ENCODE assay signal across 16 mouse cellular contexts in the genomic region with DNA sequence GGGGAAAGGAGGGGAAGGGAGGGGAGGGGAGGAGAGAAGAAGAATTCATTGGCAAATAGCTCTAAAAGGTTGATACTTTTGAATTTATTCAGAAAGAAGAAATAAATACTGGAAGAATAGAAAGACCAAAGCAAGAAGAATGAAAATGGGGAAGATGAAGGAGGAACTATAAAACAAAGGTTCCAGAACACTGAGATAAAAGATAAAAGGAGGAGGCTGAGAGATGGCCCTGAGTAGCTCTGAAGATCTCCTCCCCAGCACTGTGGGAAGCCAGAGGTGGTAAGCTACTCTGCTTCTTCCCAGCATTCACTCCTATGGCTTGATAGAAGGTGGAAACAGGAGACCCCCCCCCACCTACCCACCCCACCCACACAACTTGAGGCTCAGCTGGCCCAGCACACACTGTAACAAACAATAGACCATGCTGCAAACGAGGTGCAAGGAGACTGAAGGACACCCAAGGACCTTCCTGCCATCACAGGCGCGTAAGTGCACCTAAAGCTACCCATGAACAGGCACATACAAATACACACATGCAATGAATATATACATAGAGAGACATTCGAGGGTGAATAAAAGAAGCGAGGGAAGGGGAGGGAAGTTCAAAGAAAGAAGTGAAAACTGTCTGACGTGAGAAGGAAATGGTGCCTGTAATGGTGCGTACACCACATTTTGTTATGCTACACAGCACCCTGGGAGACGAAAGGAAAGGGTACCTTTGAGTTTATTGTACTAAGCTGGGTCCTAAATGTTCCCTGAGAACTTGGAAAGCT.
"Had no signal": no experiment of that assay in that cellular context is flagged by ENCODE, and none has a peak within 500 bp of the region (broad histone marks: within the 10 kb centered on the region; RNA-seq: fewer than 3 reads in every experiment).

No protein-coding gene starts in this region.

- H3K4me3 ChIP-seq: layer of hippocampus, adult 2 months; limb, embryonic 10.5 days; liver, embryonic 15.5 days; midbrain, embryonic 10.5 days; midbrain, embryonic 15.5 days had no signal

- H3K27me3 ChIP-seq: liver, embryonic 15.5 days; midbrain, embryonic 15.5 days had no signal

- H3K27ac ChIP-seq: layer of hippocampus, adult 2 months; limb, embryonic 10.5 days; liver, embryonic 15.5 days; midbrain, embryonic 10.5 days; midbrain, embryonic 15.5 days had no signal

- DNase-seq: kidney, adult 18-20 months; kidney, postnatal 10 days; kidney, postnatal 4 days; lung, adult 2 months; lung, postnatal 10 days; lung, postnatal 4 days; right cerebral cortex, adult 18-20 months; spleen, adult 18-20 months; thymus, adult 18-20 months; thymus, postnatal 25 days had no signal

- H3K36me3 ChIP-seq: limb, embryonic 10.5 days; liver, embryonic 15.5 days; midbrain, embryonic 10.5 days; midbrain, embryonic 15.5 days had no signal

- H3K9me3 ChIP-seq: limb, embryonic 10.5 days; liver, embryonic 15.5 days; midbrain, embryonic 10.5 days; midbrain, embryonic 15.5 days had no signal

- H3K4me2 ChIP-seq: liver, embryonic 11.5 days; liver, embryonic 15.5 days; midbrain, embryonic 15.5 days had no signal

- ATAC-seq: midbrain, embryonic 15.5 days had no signal

- H3K4me1 ChIP-seq: liver, embryonic 15.5 days had no signal

- H3K9ac ChIP-seq: liver, embryonic 15.5 days; midbrain, embryonic 15.5 days had no signal
